Mouse (Mus musculus): ENCODE results near the gene Zscan10. TPM values are rescaled to one million over a fixed set of nuclear protein-coding genes. Genes with fewer than 3 reads are reported as not detected.

Gene Zscan10
- polyA plus RNA-seq, 1 experiment from 2014 or later, result not detected

DNA sequence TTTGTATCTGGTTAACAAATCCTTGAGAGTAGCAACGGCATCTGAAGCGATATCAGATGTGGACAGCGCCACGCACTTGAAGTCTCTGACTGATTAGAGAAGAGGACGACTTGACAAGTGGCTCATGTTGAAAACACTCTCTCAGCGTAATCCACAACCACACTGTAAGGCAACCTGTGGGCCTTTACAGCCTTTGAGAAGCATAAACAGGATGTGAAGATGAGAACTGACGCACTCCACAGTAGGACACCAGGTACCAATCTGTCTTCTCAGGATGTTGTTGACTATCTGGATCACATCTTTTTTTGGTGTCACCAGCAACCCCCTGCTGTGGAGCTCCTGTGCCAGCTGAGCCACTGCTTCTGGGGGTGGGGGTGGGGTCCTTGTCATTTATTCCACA, 19.7 kb downstream of the Zscan10 start:
- no peaks in the 10 kb centered on the region for H3K36me3 ChIP-seq (ENCODE audit: control insufficient read depth, insufficient read depth, low read length)
- 87% methylated on average over 7 of the region's 7 CpGs for WGBS
- ATAC-seq (ENCODE audit: low FRiP score) (no peak), DNase-seq (ENCODE audit: low spot score, missing footprints) (no peak)
- H3K4me3 ChIP-seq (ENCODE audit: low read depth, low read length), result no peak overlapping the region
- H3K4me1 ChIP-seq (ENCODE audit: control insufficient read depth, insufficient read depth, low read length), result no peaks in the 10 kb centered on the region
- H3K9me3 ChIP-seq (ENCODE audit: control insufficient read depth, low read length), result no peaks in the 10 kb centered on the region
- H3K9ac ChIP-seq (ENCODE audit: low read length), result no peak overlapping the region
- no peak overlapping the region for H3K27ac ChIP-seq (ENCODE audit: low read depth, low read length)
- H3K4me2 ChIP-seq, result no peak overlapping the region
- H3K27me3 ChIP-seq (ENCODE audit: control insufficient read depth, insufficient read depth, low read length), result no peaks in the 10 kb centered on the region

DNA sequence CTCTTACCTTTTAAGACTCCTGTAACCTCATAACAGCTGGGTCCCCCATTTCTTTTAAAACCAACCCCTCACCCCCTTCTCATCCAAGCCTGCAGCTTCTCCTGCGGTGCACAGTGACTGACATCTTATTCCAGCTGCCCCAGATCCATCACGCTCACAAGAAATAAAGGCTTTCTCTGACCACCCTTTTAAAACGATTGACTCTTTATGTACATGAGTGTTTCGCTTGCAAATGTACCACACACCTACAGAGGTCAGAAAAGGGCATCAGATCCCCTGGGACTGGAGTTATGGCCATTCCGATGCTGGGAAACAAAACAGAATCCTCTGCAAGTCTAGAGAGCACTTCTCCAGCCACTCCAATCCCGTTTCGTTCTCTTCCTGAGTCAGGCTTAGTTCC, 27.2 kb downstream of the Zscan10 start:
- no peaks in the 10 kb centered on the region for H3K9me3 ChIP-seq (ENCODE audit: control insufficient read depth, low read length)
- no peaks in the 10 kb centered on the region for H3K36me3 ChIP-seq (ENCODE audit: control insufficient read depth, insufficient read depth, low read length)
- H3K27me3 ChIP-seq (ENCODE audit: control insufficient read depth, insufficient read depth, low read length), result no peaks in the 10 kb centered on the region; the same call in 1 of the 2 replicates
- no peak overlapping the region for H3K9ac ChIP-seq (ENCODE audit: low read length)
- WGBS, result 33% methylated on average over 7 of the region's 7 CpGs
- no peak overlapping the region for H3K4me2 ChIP-seq
- H3K4me1 ChIP-seq (ENCODE audit: control insufficient read depth, insufficient read depth, low read length), result no peaks in the 10 kb centered on the region
- no peak for DNase-seq (ENCODE audit: low spot score, missing footprints)
- H3K27ac ChIP-seq (ENCODE audit: low read depth, low read length), result no peak overlapping the region
- no peak for ATAC-seq (ENCODE audit: low FRiP score)
- H3K4me3 ChIP-seq (ENCODE audit: low read depth, low read length), result no peak overlapping the region

DNA sequence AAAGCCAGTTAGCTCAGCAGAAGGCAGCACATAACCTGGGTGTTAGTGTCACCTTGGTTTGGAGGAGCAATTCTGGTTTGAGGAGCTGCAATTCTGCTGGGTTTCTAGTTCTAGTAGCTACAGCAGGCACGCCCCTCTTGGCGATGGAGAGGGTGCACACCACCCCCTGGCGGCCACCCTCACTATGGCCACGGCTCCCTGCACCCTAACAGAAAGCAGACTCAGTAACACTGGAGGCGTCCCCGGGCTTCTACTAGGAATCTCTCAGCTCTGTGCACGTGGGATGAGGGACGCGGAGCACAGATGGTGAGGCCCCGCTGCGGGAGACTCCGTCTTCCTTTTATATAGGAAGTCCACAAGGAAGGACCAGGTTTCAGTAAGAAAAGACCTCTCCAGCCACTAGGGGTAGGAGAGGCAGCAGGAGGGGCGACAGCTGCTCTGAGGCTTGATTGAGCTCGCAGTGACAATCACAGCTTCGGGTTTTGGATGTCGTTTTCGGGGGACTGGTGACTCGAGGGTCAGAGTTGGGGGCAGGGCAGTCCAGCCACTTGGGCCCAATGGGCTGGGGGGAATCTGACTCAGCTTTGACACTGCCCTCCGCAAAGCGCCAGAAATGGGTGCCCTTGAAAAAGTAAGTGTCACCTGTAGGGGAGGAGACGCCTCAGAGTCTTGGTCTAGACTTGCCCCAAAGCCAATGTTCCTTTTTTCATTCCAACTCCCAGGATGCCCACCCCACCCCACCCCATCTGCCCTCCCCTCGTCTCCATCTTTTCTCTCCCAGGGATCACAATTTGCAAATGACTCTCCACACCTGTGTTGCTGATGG, 29.8 kb downstream of the Zscan10 start:
- ATAC-seq (ENCODE audit: low FRiP score) (peak; percentile 86), DNase-seq (ENCODE audit: low spot score, missing footprints) (peak; percentile 92)
- Histone ChIP-seq H3K27ac (ENCODE audit: low read depth, low read length) (no peak overlapping the region), H3K9me3 (ENCODE audit: control insufficient read depth, low read length) (no peaks in the 10 kb centered on the region), H3K4me2 (peak overlapping the region; percentile 32), H3K9ac (ENCODE audit: low read length) (no peak overlapping the region), H3K36me3 (ENCODE audit: control insufficient read depth, insufficient read depth, low read length) (no peaks in the 10 kb centered on the region), H3K4me1 (ENCODE audit: control insufficient read depth, insufficient read depth, low read length) (no peaks in the 10 kb centered on the region), H3K27me3 (ENCODE audit: control insufficient read depth, insufficient read depth, low read length) (no peaks in the 10 kb centered on the region; the same call in 1 of the 2 replicates), H3K4me3 (ENCODE audit: low read depth, low read length) (peak overlapping the region; percentile 2; the same call in 1 of the 2 replicates)
- WGBS, result 20% methylated on average over 22 of the region's 22 CpGs

DNA sequence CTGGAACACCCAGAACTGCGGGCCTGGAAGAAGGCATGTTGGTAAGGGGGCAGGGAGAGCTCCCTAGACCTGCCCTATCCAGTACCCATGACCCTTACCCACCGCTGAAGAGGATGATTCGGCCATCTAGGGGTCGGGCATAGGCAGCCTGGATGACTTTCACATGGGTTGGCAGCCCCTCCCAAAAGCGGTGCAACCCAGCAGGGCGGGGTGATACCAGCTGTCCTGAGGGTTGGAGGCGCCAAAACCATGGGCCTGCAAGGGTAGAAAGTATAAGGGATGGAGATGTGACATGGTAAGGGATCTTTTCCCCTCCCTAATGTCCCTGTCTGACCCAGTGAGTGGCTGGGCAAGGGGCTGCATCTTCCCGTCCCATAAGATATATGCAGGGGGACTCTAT, 30.6 kb downstream of the Zscan10 start:
- Histone ChIP-seq H3K9ac (ENCODE audit: low read length) (no peak overlapping the region), H3K9me3 (ENCODE audit: control insufficient read depth, low read length) (no peaks in the 10 kb centered on the region), H3K4me1 (ENCODE audit: control insufficient read depth, insufficient read depth, low read length) (no peaks in the 10 kb centered on the region), H3K4me3 (ENCODE audit: low read depth, low read length) (no peak overlapping the region), H3K27me3 (ENCODE audit: control insufficient read depth, insufficient read depth, low read length) (no peaks in the 10 kb centered on the region; the same call in 1 of the 2 replicates), H3K4me2 (no peak overlapping the region), H3K36me3 (ENCODE audit: control insufficient read depth, insufficient read depth, low read length) (no peaks in the 10 kb centered on the region), H3K27ac (ENCODE audit: low read depth, low read length) (no peak overlapping the region)
- ATAC-seq (ENCODE audit: low FRiP score) (peak; percentile 12), DNase-seq (ENCODE audit: low spot score, missing footprints) (no peak)
- WGBS, result 88% methylated on average over 8 of the region's 8 CpGs

DNA sequence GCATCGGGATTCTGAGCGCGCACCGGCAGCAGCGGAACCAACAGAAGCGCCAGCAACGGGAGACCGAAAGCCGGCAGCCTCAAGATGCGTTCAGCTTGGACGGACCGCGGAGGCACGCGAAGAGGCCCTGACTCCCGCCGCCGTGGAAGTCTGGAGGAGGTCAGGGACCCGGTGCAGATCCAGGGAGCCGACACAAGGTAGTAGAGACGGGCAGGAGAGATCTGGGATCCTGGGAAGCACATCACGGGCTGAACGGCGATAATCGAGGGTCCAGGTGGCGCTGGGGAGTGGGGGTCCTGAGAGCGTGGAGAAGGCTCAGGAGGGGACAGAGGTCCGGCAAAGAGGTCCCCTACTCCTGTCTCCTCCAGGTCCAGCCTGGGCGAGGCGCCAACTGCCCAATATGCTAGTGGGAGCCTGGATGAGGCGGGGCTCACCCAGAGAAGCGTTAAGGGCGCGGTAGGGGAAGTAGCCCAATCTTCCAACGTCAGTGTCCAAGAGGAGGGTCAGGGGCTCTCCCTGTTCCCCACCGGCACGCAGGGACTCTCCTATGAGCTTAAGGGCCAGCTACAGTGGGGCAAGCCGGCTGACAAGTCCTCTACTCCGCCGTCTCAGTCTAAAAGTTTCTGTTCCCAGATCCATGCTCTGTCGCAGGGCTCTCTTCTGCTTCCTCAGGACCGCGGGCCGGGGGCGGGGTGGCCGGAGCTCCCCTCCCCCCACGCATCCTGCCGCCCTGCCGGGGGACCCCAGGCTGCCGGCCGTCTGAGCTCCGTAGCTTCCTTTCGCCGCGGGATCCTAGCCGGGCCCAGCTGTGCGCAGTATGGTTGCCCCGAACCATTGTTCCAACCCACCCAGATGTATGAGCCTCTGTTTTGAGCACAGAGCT, 44.2 kb downstream of the Zscan10 start, which contains the start of gene Mmp25:
Gene Mmp25, minus strand, starts transcription at position 665 of the 883 bp plus-strand sequence.
- ATAC-seq (ENCODE audit: low FRiP score) (peak; percentile 66; the same call in 1 of the 2 replicates), DNase-seq (ENCODE audit: low spot score, missing footprints) (peak; percentile 93)
- no peaks in the 10 kb centered on the region for H3K9me3 ChIP-seq (ENCODE audit: control insufficient read depth, low read length)
- H3K4me2 ChIP-seq, result peak within 1 kb of the TSS; percentile 76
- WGBS, result under 1% methylated on average over 56 of the region's 58 CpGs
- no peak within 1 kb of the TSS for H3K27ac ChIP-seq (ENCODE audit: low read depth, low read length)
- peaks cover 3% of the 10 kb centered on the region for H3K4me1 ChIP-seq (ENCODE audit: control insufficient read depth, insufficient read depth, low read length)
- peaks cover 11% of the 10 kb centered on the region for H3K27me3 ChIP-seq (ENCODE audit: control insufficient read depth, insufficient read depth, low read length)
- peak within 1 kb of the TSS; percentile 37 for H3K4me3 ChIP-seq (ENCODE audit: low read depth, low read length)
- H3K36me3 ChIP-seq (ENCODE audit: control insufficient read depth, insufficient read depth, low read length), result no peaks in the 10 kb centered on the region
- peak within 1 kb of the TSS; percentile 54 for H3K9ac ChIP-seq (ENCODE audit: low read length)

DNA sequence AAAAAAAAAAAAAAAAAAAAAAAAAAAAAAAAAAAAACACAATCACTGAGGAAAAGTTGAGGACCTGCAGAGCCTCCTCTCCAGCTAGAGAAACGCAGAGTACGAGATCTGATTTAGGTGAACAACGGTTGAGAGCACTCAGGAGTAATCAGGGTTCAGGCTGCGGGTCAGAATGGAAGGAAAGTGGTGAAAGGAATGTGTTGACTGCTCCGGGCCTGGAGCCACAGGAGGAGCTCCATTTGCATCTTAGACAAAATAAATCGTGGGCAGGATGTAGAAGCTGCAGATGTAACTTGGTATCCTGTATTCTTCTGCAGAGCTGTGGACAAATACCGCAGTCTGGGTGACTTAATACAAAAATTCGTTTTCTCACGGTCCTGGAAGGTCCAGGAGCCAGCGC, 45.2 kb downstream of the Zscan10 start:
- Histone ChIP-seq H3K9me3 (ENCODE audit: control insufficient read depth, low read length) (no peaks in the 10 kb centered on the region), H3K36me3 (ENCODE audit: control insufficient read depth, insufficient read depth, low read length) (no peaks in the 10 kb centered on the region), H3K4me2 (no peak overlapping the region), H3K27me3 (ENCODE audit: control insufficient read depth, insufficient read depth, low read length) (peaks cover 11% of the 10 kb centered on the region), H3K27ac (ENCODE audit: low read depth, low read length) (no peak overlapping the region), H3K4me3 (ENCODE audit: low read depth, low read length) (no peak overlapping the region), H3K4me1 (ENCODE audit: control insufficient read depth, insufficient read depth, low read length) (peaks cover 3% of the 10 kb centered on the region), H3K9ac (ENCODE audit: low read length) (no peak overlapping the region)
- no peak for ATAC-seq (ENCODE audit: low FRiP score)
- peak; percentile 90 for DNase-seq (ENCODE audit: low spot score, missing footprints)
- WGBS, result 30% methylated on average over 10 of the region's 10 CpGs

DNA sequence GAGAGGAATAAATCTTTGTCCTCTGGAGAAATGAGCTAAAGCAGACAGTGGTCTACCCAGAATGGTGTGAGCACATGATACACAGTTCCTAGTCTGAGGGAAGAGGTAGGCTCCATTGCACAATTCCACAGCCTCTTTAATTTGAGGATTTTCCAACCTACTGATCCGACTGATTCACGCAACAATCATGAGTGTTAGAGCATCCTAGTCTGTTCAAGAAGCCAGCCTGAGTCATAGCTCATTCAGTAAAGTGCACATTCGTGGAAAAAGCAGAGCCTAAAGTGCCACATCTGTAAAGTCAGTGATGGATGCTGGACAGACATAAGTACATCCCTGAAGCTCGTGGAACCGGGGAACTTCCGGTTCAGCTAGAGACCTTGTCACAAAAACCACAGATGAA, 50.7 kb downstream of the Zscan10 start:
- WGBS, result 76% methylated on average over 6 of the region's 6 CpGs
- Histone ChIP-seq H3K4me2 (no peak overlapping the region), H3K27ac (ENCODE audit: low read depth, low read length) (no peak overlapping the region), H3K36me3 (ENCODE audit: control insufficient read depth, insufficient read depth, low read length) (no peaks in the 10 kb centered on the region), H3K4me3 (ENCODE audit: low read depth, low read length) (no peak overlapping the region), H3K4me1 (ENCODE audit: control insufficient read depth, insufficient read depth, low read length) (no peaks in the 10 kb centered on the region), H3K9ac (ENCODE audit: low read length) (no peak overlapping the region), H3K9me3 (ENCODE audit: control insufficient read depth, low read length) (no peaks in the 10 kb centered on the region), H3K27me3 (ENCODE audit: control insufficient read depth, insufficient read depth, low read length) (no peaks in the 10 kb centered on the region)
- ATAC-seq (ENCODE audit: low FRiP score) (no peak), DNase-seq (ENCODE audit: low spot score, missing footprints) (no peak)

DNA sequence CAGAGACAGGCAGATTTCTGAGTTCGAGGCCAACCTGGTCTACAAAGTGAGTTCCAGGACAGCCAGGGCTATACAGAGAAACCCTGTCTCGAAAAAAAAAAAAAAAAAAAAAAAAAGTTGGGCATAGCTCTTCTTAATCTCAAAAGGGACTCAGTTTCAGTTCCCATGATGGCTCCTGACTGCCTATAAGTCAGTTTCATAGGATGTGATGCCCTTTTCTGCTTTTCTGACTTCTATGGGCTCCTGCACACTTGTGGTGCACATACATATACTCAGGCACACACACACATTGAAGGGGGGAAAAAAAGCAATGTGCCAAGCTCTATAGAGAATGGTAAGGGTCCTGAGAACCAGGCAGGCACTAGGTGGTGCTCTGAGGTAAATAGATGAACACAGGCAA, 52.7 kb downstream of the Zscan10 start:
- Histone ChIP-seq H3K4me1 (ENCODE audit: control insufficient read depth, insufficient read depth, low read length) (no peaks in the 10 kb centered on the region), H3K36me3 (ENCODE audit: control insufficient read depth, insufficient read depth, low read length) (no peaks in the 10 kb centered on the region), H3K9me3 (ENCODE audit: control insufficient read depth, low read length) (no peaks in the 10 kb centered on the region), H3K4me2 (no peak overlapping the region), H3K9ac (ENCODE audit: low read length) (no peak overlapping the region), H3K27ac (ENCODE audit: low read depth, low read length) (no peak overlapping the region), H3K4me3 (ENCODE audit: low read depth, low read length) (no peak overlapping the region), H3K27me3 (ENCODE audit: control insufficient read depth, insufficient read depth, low read length) (no peaks in the 10 kb centered on the region; the same call in 1 of the 2 replicates)
- 75% methylated on average over 1 of the region's 2 CpGs for WGBS
- DNase-seq (ENCODE audit: low spot score, missing footprints) (no peak), ATAC-seq (ENCODE audit: low FRiP score) (no peak)

DNA sequence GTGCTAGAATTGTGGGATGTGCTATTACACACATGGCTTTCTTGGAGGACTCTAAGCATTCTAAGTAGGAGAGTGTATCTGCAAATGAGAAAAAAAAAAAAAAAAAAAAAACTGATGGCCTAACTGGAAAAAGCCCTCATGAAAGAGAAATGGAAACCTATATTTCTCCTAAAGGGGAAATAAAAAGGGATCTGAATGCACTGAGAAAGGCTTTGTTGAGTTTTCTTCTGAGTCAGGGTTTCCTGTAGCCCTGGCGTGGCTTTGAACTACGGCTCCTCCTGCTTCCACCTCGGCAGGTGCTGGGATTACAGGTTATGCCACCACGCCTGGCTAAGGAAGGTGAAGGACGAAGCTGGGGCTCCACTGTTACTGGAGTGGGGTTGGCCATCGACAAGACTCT, 53.3 kb downstream of the Zscan10 start:
- WGBS, result 68% methylated on average over 6 of the region's 6 CpGs
- DNase-seq (ENCODE audit: low spot score, missing footprints) (no peak), ATAC-seq (ENCODE audit: low FRiP score) (no peak)
- H3K27ac ChIP-seq (ENCODE audit: low read depth, low read length), result no peak overlapping the region
- no peak overlapping the region for H3K4me2 ChIP-seq
- no peaks in the 10 kb centered on the region for H3K9me3 ChIP-seq (ENCODE audit: control insufficient read depth, low read length)
- H3K4me3 ChIP-seq (ENCODE audit: low read depth, low read length), result no peak overlapping the region
- H3K9ac ChIP-seq (ENCODE audit: low read length), result no peak overlapping the region
- no peaks in the 10 kb centered on the region; the same call in 1 of the 2 replicates for H3K27me3 ChIP-seq (ENCODE audit: control insufficient read depth, insufficient read depth, low read length)
- H3K36me3 ChIP-seq (ENCODE audit: control insufficient read depth, insufficient read depth, low read length), result no peaks in the 10 kb centered on the region
- no peaks in the 10 kb centered on the region for H3K4me1 ChIP-seq (ENCODE audit: control insufficient read depth, insufficient read depth, low read length)

Data from midbrain, embryonic 11.5 days (tissue).